Mouse (Mus musculus) olfactory bulb, adult 2 months (tissue): Measurements from ENCODE around the gene Dapp1. TPM values are rescaled to one million over a fixed set of nuclear protein-coding genes. Genes with fewer than 3 reads are reported as not detected.

ENCODE experiments used
- H3K27ac ChIP-seq: fragments of 200-500 bp; 2 replicates; pipeline ENCODE4 v1.5.1; 2012; ENCODE audit warnings: low read depth, low read length; ENCODE audit not compliant: insufficient read depth
- H3K4me1 ChIP-seq: fragments of 200-500 bp; 2 replicates; pipeline ENCODE4 v1.6.1; 2012; ENCODE audit warnings: low read length; ENCODE audit not compliant: control insufficient read depth, insufficient read depth
- H3K4me3 ChIP-seq: fragments of 200-500 bp; 2 replicates; pipeline ENCODE4 v1.5.1; 2012; ENCODE audit warnings: mild to moderate bottlenecking, low read depth, low read length, moderate library complexity; ENCODE audit not compliant: insufficient read depth
- CTCF ChIP-seq: fragments of 200-500 bp; IDR thresholded peaks from 2 replicates; pipeline ENCODE4 v1.5.1; 2012; ENCODE audit warnings: low read depth, mild to moderate bottlenecking, low read length, moderate library complexity; ENCODE audit not compliant: insufficient read depth
- POLR2A ChIP-seq: fragments of 200-500 bp; IDR thresholded peaks from 2 replicates; pipeline ENCODE4 v1.6.1; 2012; ENCODE audit warnings: mild to moderate bottlenecking, low read depth, low read length, moderate library complexity; ENCODE audit not compliant: insufficient read depth
- WGBS: fragments of 180-500 bp; shearing (Covaris S2); methylation state at CpG from one replicate; pipeline ENCODE4 v1.1.7; 2018; 5-methylcytosine and 5-hydroxymethylcytosine counted together
- polyA plus RNA-seq: library from polyadenylated mRNA; stranded (reverse); fragments of >200 nt; gene quantifications from 2 replicates; pipeline ENCODE4 v1.2.4, GENCODE M21; 2012; ENCODE audit warnings: low replicate concordance; ENCODE audit not compliant: missing spikeins, insufficient read depth, insufficient read length

Gene Dapp1
- polyA plus RNA-seq, 1 experiment: not detected

GRCm38 (mm10) chr3:138012351-138012750 lies 31.0 kb upstream of the Dapp1 start:
- Histone ChIP-seq H3K27ac (no peak overlapping the region), H3K4me1 (no peaks in the 10 kb centered on the region), H3K4me3 (no peak overlapping the region)
- TF ChIP-seq CTCF (no peak), POLR2A (no peak)
- 30% methylated on average over 4 of the region's 4 CpGs for WGBS

GRCm38 (mm10) chr3:138008152-138008551 lies 26.8 kb upstream of the Dapp1 start:
- TF ChIP-seq CTCF (no peak), POLR2A (no peak)
- H3K4me3 ChIP-seq: no peak overlapping the region
- WGBS: 89% methylated on average over 6 of the region's 6 CpGs
- H3K27ac ChIP-seq: no peak overlapping the region
- H3K4me1 ChIP-seq: no peaks in the 10 kb centered on the region

- H3K4me3 ChIP-seq: no peak overlapping the region
- TF ChIP-seq POLR2A (no peak), CTCF (no peak)
- H3K27ac ChIP-seq: no peak overlapping the region
- no peaks in the 10 kb centered on the region for H3K4me1 ChIP-seq
- 68% methylated on average over 3 of the region's 3 CpGs for WGBS
Measured at GRCm38 (mm10) chr3:138006896-138007295, 25.6 kb upstream of the Dapp1 start.

GRCm38 (mm10) chr3:138003264-138003663 lies 21.9 kb upstream of the Dapp1 start:
- Histone ChIP-seq H3K4me1 (peaks cover 5% of the 10 kb centered on the region), H3K27ac (no peak overlapping the region), H3K4me3 (no peak overlapping the region)
- WGBS: 85% methylated on average over 7 of the region's 7 CpGs
- no peak for TF ChIP-seq CTCF
- TF ChIP-seq POLR2A: no peak

- peaks cover 5% of the 10 kb centered on the region for H3K4me1 ChIP-seq
- WGBS: 72% methylated on average over 6 of the region's 6 CpGs
- TF ChIP-seq CTCF: no peak
- no peak for TF ChIP-seq POLR2A
- H3K27ac ChIP-seq: no peak overlapping the region
- no peak overlapping the region for H3K4me3 ChIP-seq
Measured at GRCm38 (mm10) chr3:138002545-138002944, 21.2 kb upstream of the Dapp1 start.

GRCm38 (mm10) chr3:138001865-138002264 lies 20.5 kb upstream of the Dapp1 start:
- Histone ChIP-seq H3K27ac (no peak overlapping the region), H3K4me1 (peaks cover 5% of the 10 kb centered on the region), H3K4me3 (no peak overlapping the region)
- TF ChIP-seq CTCF (no peak), POLR2A (no peak)
- WGBS: 91% methylated on average over 4 of the region's 4 CpGs

- Histone ChIP-seq H3K4me3 (no peak overlapping the region), H3K4me1 (peaks cover 5% of the 10 kb centered on the region), H3K27ac (no peak overlapping the region)
- TF ChIP-seq CTCF (no peak), POLR2A (no peak)
- 63% methylated on average over 4 of the region's 4 CpGs for WGBS
Measured at GRCm38 (mm10) chr3:138000724-138001069, 19.4 kb upstream of the Dapp1 start.

GRCm38 (mm10) chr3:138000062-138000723 lies 18.8 kb upstream of the Dapp1 start:
- no peak for TF ChIP-seq CTCF
- no peak for TF ChIP-seq POLR2A
- WGBS: 97% methylated on average over 8 of the region's 8 CpGs
- no peak overlapping the region for H3K4me3 ChIP-seq

GRCm38 (mm10) chr3:137999224-137999790 lies 18.0 kb upstream of the Dapp1 start:
- no peak for TF ChIP-seq POLR2A
- no peak for TF ChIP-seq CTCF
- peaks cover 8% of the 10 kb centered on the region for H3K4me1 ChIP-seq
- H3K4me3 ChIP-seq: no peak overlapping the region
- WGBS: 41% methylated on average over 9 of the region's 9 CpGs
- H3K27ac ChIP-seq: no peak overlapping the region

More at GRCm38 (mm10) chr3:138000062-138000723, 18.8 kb upstream of the Dapp1 start:
- Histone ChIP-seq H3K27ac (no peak overlapping the region), H3K4me1 (peaks cover 5% of the 10 kb centered on the region)
